Mouse (Mus musculus) MEL (cell line): Measurements from ENCODE around the gene Chkb.

Experiments used
- BHLHE40 ChIP-seq: IDR thresholded peaks from 2 replicates; pipeline ENCODE4 v1.6.1; 2012; ENCODE audit warnings: low read depth, mild to moderate bottlenecking, inconsistent platforms, low read length, improper control_type of control experiment, borderline replicate concordance
- CHD1 ChIP-seq: IDR thresholded peaks from 2 replicates; pipeline ENCODE4 v1.6.1; 2012; ENCODE audit warnings: low read depth, mild to moderate bottlenecking, inconsistent platforms, low read length, improper control_type of control experiment
- CTCF ChIP-seq, 3 experiments: IDR thresholded peaks in 2 of 3; conservative IDR thresholded peaks in 1 of 3; 2 replicates each; pipeline ENCODE4 v1.5.1; 2011 to 2012; ENCODE audit warnings: low read length in 3 of 3, low read depth in 2 of 3, mild to moderate bottlenecking in 2 of 3, improper control_type of control experiment in 1 of 3, inconsistent platforms in 1 of 3, mixed read lengths in 1 of 3, moderate library complexity in 1 of 3; ENCODE audit not compliant: control insufficient read depth in 1 of 3, insufficient read depth in 1 of 3, poor library complexity in 1 of 3, severe bottlenecking in 1 of 3
- EP300 ChIP-seq, 2 experiments: IDR thresholded peaks; 2 replicates each; pipeline ENCODE4 v1.6.1; 2011; ENCODE audit warnings: improper control_type of control experiment in 2 of 2, low read length in 2 of 2, low read depth in 1 of 2, mild to moderate bottlenecking in 1 of 2
- MAX ChIP-seq: IDR thresholded peaks from 2 replicates; pipeline ENCODE4 v1.6.1; 2011; ENCODE audit warnings: low read length, improper control_type of control experiment
- NRF1 ChIP-seq: IDR thresholded peaks from 2 replicates; pipeline ENCODE4 v1.6.1; 2014; ENCODE audit warnings: low read depth, mild to moderate bottlenecking, inconsistent platforms, low read length, improper control_type of control experiment, moderate library complexity; ENCODE audit not compliant: poor library complexity, insufficient read depth, severe bottlenecking
- POLR2A ChIP-seq, 2 experiments: IDR thresholded peaks; 2 replicates each; pipeline ENCODE4 v1.6.1; 2011 to 2012; ENCODE audit warnings: low read length in 2 of 2, mild to moderate bottlenecking in 2 of 2, control low read depth in 1 of 2, improper control_type of control experiment in 1 of 2, low read depth in 1 of 2, moderate library complexity in 1 of 2; ENCODE audit not compliant: control insufficient read depth in 1 of 2, insufficient read depth in 1 of 2, poor library complexity in 1 of 2
- POLR2AphosphoS2 ChIP-seq: IDR thresholded peaks from 2 replicates; pipeline ENCODE4 v1.6.1; 2011; ENCODE audit warnings: low read length, improper control_type of control experiment
- RAD21 ChIP-seq: IDR thresholded peaks from 2 replicates; pipeline ENCODE4 v1.6.1; 2011; ENCODE audit warnings: mild to moderate bottlenecking, low read depth, low read length, improper control_type of control experiment
- TAL1 ChIP-seq: IDR thresholded peaks from 2 replicates; pipeline ENCODE4 v1.6.1; 2012; ENCODE audit warnings: mild to moderate bottlenecking, inconsistent platforms, low read length, moderate library complexity, mixed read lengths
- TBP ChIP-seq: IDR thresholded peaks from 2 replicates; pipeline ENCODE4 v1.8.0; 2011; ENCODE audit warnings: low read depth, low read length, improper control_type of control experiment
- TCF12 ChIP-seq: IDR thresholded peaks from 2 replicates; pipeline ENCODE4 v1.6.1; 2014; ENCODE audit warnings: low read depth, mild to moderate bottlenecking, inconsistent platforms, low read length, improper control_type of control experiment, moderate library complexity
- ZMIZ1 ChIP-seq: IDR thresholded peaks from 2 replicates; pipeline ENCODE4 v1.6.1; 2012; ENCODE audit warnings: low read depth, mild to moderate bottlenecking, inconsistent platforms, low read length, improper control_type of control experiment, moderate library complexity

- TF ChIP-seq TBP (no peak), CTCF (IDR thresholded peaks at IDR 0.05 in 2 of 3, conservative IDR thresholded peaks at IDR 0.05 in 1 of 3; ENCODE audit: control insufficient read depth in 1 of 3, insufficient read depth in 1 of 3, low read depth in 2 of 3, low read length in 3 of 3, poor library complexity in 1 of 3, severe bottlenecking in 1 of 3) (no peak), POLR2AphosphoS2 (no peak), MAX (no peak), CHD1 (no peak), TCF12 (no peak), RAD21 (no peak), EP300 (IDR thresholded peaks at IDR 0.05; ENCODE audit: low read depth in 1 of 2, low read length in 2 of 2) (no peak), POLR2A (IDR thresholded peaks at IDR 0.05; ENCODE audit: control insufficient read depth in 1 of 2, insufficient read depth in 1 of 2, low read depth in 1 of 2, low read length in 2 of 2, poor library complexity in 1 of 2) (no peak), BHLHE40 (no peak), NRF1 (no peak), TAL1 (no peak), ZMIZ1 (no peak)
Observed at GRCm38 (mm10) chr15:89396883-89397282, 32.8 kb downstream of the Chkb start.
